Mouse (Mus musculus) midbrain, embryonic 13.5 days (tissue): ENCODE data around the gene Suv39h2. TPM values are rescaled to one million over a fixed set of nuclear protein-coding genes. Genes with fewer than 3 reads are reported as not detected.
A peak's percentile ranks its signal among the peaks of the same experiment; 100 is the strongest.

Experiments
- ATAC-seq: fragments of 200-750 bp; cut with Nextera tagmentation; 2 replicates; pipeline ENCODE4 v1.8.0; 2017; ENCODE audit warnings: mild to moderate bottlenecking, moderate TSS enrichment, moderate library complexity
- H3K27ac ChIP-seq: fragments of 300-500 bp; sonication (generic); 2 replicates; pipeline ENCODE4 v1.5.1; 2015; ENCODE audit warnings: inconsistent platforms, mild to moderate bottlenecking, moderate library complexity
- H3K27me3 ChIP-seq: fragments of 300-500 bp; sonication (generic); 2 replicates; pipeline ENCODE4 v1.6.1; 2015; ENCODE audit warnings: mild to moderate bottlenecking, inconsistent platforms
- H3K36me3 ChIP-seq: fragments of 300-500 bp; sonication (generic); 2 replicates; pipeline ENCODE4 v1.6.1; 2015; ENCODE audit warnings: mild to moderate bottlenecking, inconsistent platforms
- H3K4me1 ChIP-seq: fragments of 300-500 bp; sonication (generic); replicated peaks from 2 replicates; pipeline ENCODE4 v1.6.1; 2015; ENCODE audit warnings: inconsistent platforms
- H3K4me2 ChIP-seq: fragments of 300-500 bp; sonication (generic); replicated peaks from 2 replicates; pipeline ENCODE4 v1.6.1; 2015; ENCODE audit warnings: moderate library complexity, mild to moderate bottlenecking, inconsistent platforms
- H3K4me3 ChIP-seq: fragments of 300-500 bp; sonication (generic); replicated peaks from 2 replicates; pipeline ENCODE4 v1.5.1; 2015; ENCODE audit warnings: mild to moderate bottlenecking, inconsistent platforms
- H3K9ac ChIP-seq: fragments of 300-500 bp; sonication (generic); replicated peaks from 2 replicates; pipeline ENCODE4 v1.6.1; 2015; ENCODE audit warnings: mild to moderate bottlenecking, inconsistent platforms
- H3K9me3 ChIP-seq: fragments of 300-500 bp; sonication (generic); 2 replicates; pipeline ENCODE4 v1.6.1; 2016; ENCODE audit warnings: mild to moderate bottlenecking, inconsistent platforms
- WGBS: fragments of 180-500 bp; shearing (Covaris S2); methylation state at CpG from one replicate; pipeline ENCODE4 v1.1.7; 2015; 5-methylcytosine and 5-hydroxymethylcytosine counted together
- polyA plus RNA-seq: library from polyadenylated mRNA; unstranded; fragments of >200 nt; fragmentation: Nextera tagmentation; extraction: Ambion mirVana; gene quantifications from 2 replicates; pipeline ENCODE4 v1.2.1, GENCODE M21; 2015

The Suv39h2 gene
- polyA plus RNA-seq: 15.3 and 16.6 TPM in 2 replicates

GRCm38 (mm10) chr2:3474861-3475283, at the start of gene Suv39h2:
Suv39h2 (minus strand) TSS chr2:3475031.
- Histone ChIP-seq H3K9me3 (0 out of 2 replicates have a peak, but pooled peaks cover 5% of the 10 kb centered on the region), H3K9ac (peak within 1 kb of the TSS; percentile 81), H3K36me3 (peaks cover 12% of the 10 kb centered on the region), H3K27me3 (no peaks in the 10 kb centered on the region), H3K4me3 (peak within 1 kb of the TSS; percentile 95), H3K4me1 (peaks cover 15% of the 10 kb centered on the region), H3K27ac (peak within 1 kb of the TSS; percentile 90), H3K4me2 (peak within 1 kb of the TSS; percentile 56)
- peak; percentile 98 for ATAC-seq
- under 1% methylated on average over 37 of the region's 42 CpGs for WGBS

- no peaks in the 10 kb centered on the region for H3K27me3 ChIP-seq
- H3K9ac ChIP-seq: no peak overlapping the region
- no peak overlapping the region for H3K4me3 ChIP-seq
- H3K4me2 ChIP-seq: no peak overlapping the region
- H3K36me3 ChIP-seq: no peaks in the 10 kb centered on the region
- WGBS: 86% methylated on average over 4 of the region's 4 CpGs
- no peaks in the 10 kb centered on the region for H3K4me1 ChIP-seq
- no peaks in the 10 kb centered on the region for H3K9me3 ChIP-seq
- H3K27ac ChIP-seq: no peak overlapping the region
- ATAC-seq: no peak
These were observed 47.7 kb upstream of the Suv39h2 start for GRCm38 (mm10) chr2:3522558-3522957.

GRCm38 (mm10) chr2:3512552-3513454, 38.0 kb upstream of the Suv39h2 start, which contains the start of the genes Gm45902, Hspa14 and Cdnf:
Gm45902 (minus strand) TSS chr2:3512790.
Hspa14 (minus strand) TSS chr2:3512814.
Cdnf (plus strand) TSS chr2:3513030.
- no peaks in the 10 kb centered on the region for H3K27me3 ChIP-seq
- H3K4me2 ChIP-seq: peak within 1 kb of the TSS; percentile 83
- H3K9me3 ChIP-seq: peaks cover 3% of the 10 kb centered on the region; the same call in 1 of the 2 replicates
- peak within 1 kb of the TSS; percentile 80 for H3K4me3 ChIP-seq
- under 1% methylated on average over 60 of the region's 60 CpGs for WGBS
- peak within 1 kb of the TSS; percentile 85 for H3K27ac ChIP-seq
- H3K36me3 ChIP-seq: peaks cover 27% of the 10 kb centered on the region
- peak within 1 kb of the TSS; percentile 91 for H3K9ac ChIP-seq
- ATAC-seq: peak; percentile 100
- peaks cover 21% of the 10 kb centered on the region for H3K4me1 ChIP-seq

GRCm38 (mm10) chr2:3512076-3512475, 37.2 kb upstream of the Suv39h2 start:
- Histone ChIP-seq H3K27me3 (no peaks in the 10 kb centered on the region), H3K4me3 (peak overlapping the region; percentile 80), H3K4me2 (peak overlapping the region; percentile 83), H3K9ac (peak overlapping the region; percentile 91), H3K9me3 (peaks cover 3% of the 10 kb centered on the region; the same call in 1 of the 2 replicates), H3K36me3 (peaks cover 34% of the 10 kb centered on the region), H3K4me1 (peaks cover 21% of the 10 kb centered on the region), H3K27ac (peak overlapping the region; percentile 85)
- 2% methylated on average over 15 of the region's 15 CpGs for WGBS
- ATAC-seq: no peak

DNA sequence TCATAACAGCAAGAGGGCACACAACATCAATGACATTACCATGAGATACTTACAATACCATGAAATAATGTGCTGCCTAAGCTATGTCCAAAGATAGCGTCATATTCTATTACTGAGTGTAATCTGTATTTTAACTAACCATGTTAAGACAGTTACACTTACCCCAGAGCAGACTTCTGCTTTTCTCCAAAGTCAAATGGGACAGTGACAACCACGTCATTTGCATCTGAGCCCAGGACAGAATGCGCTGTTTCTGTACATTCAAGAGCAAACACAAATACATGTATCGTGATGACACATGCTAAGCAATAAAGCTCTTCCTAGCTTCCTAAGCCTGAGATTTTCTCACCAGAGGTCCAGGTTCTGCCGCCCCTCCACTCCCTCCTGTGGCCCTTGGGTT, 26.1 kb upstream of the Suv39h2 start:
- Histone ChIP-seq H3K36me3 (peaks cover 68% of the 10 kb centered on the region), H3K4me1 (no peaks in the 10 kb centered on the region), H3K27ac (no peak overlapping the region), H3K9me3 (no peaks in the 10 kb centered on the region), H3K4me3 (no peak overlapping the region), H3K9ac (no peak overlapping the region), H3K4me2 (no peak overlapping the region), H3K27me3 (no peaks in the 10 kb centered on the region)
- no peak for ATAC-seq
- 96% methylated on average over 5 of the region's 5 CpGs for WGBS

- Histone ChIP-seq H3K4me3 (no peak overlapping the region), H3K36me3 (peaks cover 66% of the 10 kb centered on the region), H3K4me1 (no peaks in the 10 kb centered on the region), H3K9me3 (no peaks in the 10 kb centered on the region), H3K27ac (no peak overlapping the region), H3K4me2 (no peak overlapping the region), H3K9ac (no peak overlapping the region), H3K27me3 (no peaks in the 10 kb centered on the region)
- ATAC-seq: no peak
- WGBS: 93% methylated on average over 6 of the region's 6 CpGs
These were observed 24.7 kb upstream of the Suv39h2 start for GRCm38 (mm10) chr2:3499543-3499942.

- Histone ChIP-seq H3K4me2 (no peak overlapping the region), H3K36me3 (peaks cover 79% of the 10 kb centered on the region), H3K27me3 (no peaks in the 10 kb centered on the region), H3K27ac (no peak overlapping the region), H3K4me1 (no peaks in the 10 kb centered on the region), H3K9ac (no peak overlapping the region), H3K9me3 (no peaks in the 10 kb centered on the region), H3K4me3 (no peak overlapping the region)
- no peak for ATAC-seq
- 94% methylated on average over 3 of the region's 3 CpGs for WGBS
These were observed 19.1 kb upstream of the Suv39h2 start for GRCm38 (mm10) chr2:3493833-3494409.

- Histone ChIP-seq H3K9me3 (no peaks in the 10 kb centered on the region), H3K9ac (no peak overlapping the region), H3K27ac (no peak overlapping the region), H3K4me1 (no peaks in the 10 kb centered on the region), H3K36me3 (peaks cover 49% of the 10 kb centered on the region), H3K27me3 (no peaks in the 10 kb centered on the region), H3K4me2 (no peak overlapping the region), H3K4me3 (no peak overlapping the region)
- ATAC-seq: no peak
- 55% methylated on average over 3 of the region's 3 CpGs for WGBS
These were observed 15.0 kb upstream of the Suv39h2 start for GRCm38 (mm10) chr2:3489816-3490215.

DNA sequence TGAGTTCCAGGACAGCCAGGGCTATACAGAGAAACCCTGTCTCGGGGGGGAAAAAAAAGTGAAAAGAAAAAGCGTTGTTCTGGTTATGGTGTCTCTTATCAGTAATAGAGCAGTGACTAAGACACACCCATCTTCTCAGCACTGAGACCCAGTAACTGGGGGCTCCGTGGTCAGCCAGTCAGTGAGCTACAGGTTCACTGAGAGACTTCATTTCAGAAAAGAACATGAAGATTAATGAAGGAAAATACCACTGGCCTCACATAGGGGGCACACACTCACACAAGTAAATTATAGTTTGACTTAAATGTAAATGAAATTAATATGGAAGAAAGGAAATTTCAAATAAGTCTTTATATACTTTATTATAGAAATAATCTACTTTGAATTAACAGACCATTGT, 5.4 kb upstream of the Suv39h2 start:
- Histone ChIP-seq H3K9ac (no peak overlapping the region), H3K36me3 (no peaks in the 10 kb centered on the region), H3K27ac (no peak overlapping the region), H3K4me1 (0 out of 2 replicates have a peak, but pooled peaks cover 5% of the 10 kb centered on the region), H3K4me3 (no peak overlapping the region), H3K9me3 (0 out of 2 replicates have a peak, but pooled peaks cover 5% of the 10 kb centered on the region), H3K27me3 (no peaks in the 10 kb centered on the region), H3K4me2 (no peak overlapping the region)
- ATAC-seq: no peak
- 89% methylated on average over 3 of the region's 3 CpGs for WGBS

DNA sequence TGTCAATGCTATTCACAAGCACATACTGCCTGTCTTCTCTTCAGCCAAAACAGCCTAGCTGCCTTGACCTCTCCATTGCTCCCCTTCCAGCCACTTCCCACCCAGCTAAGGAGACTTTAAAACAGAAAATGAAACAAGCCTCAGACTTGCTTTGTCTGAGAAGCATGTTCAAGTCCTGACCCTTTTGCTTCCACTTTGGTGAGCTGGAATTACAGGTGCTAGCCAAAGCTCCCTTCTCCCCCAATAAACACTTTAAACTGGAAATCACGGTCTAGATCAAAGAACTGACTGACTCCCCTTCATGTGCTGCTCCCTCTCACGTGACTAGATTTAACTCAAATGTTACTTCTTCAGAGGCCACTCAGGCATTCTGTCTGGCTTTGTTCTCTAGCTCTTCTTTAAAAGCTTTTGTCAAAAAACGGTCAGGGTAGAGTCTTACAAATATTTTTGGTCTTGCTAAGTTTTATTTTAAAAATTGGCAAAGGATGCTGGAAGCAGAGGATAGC, 968 bp upstream of the Suv39h2 start:
- H3K9ac ChIP-seq: no peak overlapping the region
- peaks cover 15% of the 10 kb centered on the region for H3K4me1 ChIP-seq
- H3K4me2 ChIP-seq: peak overlapping the region; percentile 56
- 53% methylated on average over 3 of the region's 3 CpGs for WGBS
- H3K9me3 ChIP-seq: 0 out of 2 replicates have a peak, but pooled peaks cover 5% of the 10 kb centered on the region
- no peaks in the 10 kb centered on the region for H3K27me3 ChIP-seq
- H3K4me3 ChIP-seq: peak overlapping the region; percentile 95; the same call in 1 of the 2 replicates
- peak overlapping the region; percentile 75 for H3K27ac ChIP-seq
- no peak for ATAC-seq
- 0 out of 2 replicates have a peak, but pooled peaks cover 6% of the 10 kb centered on the region for H3K36me3 ChIP-seq

DNA sequence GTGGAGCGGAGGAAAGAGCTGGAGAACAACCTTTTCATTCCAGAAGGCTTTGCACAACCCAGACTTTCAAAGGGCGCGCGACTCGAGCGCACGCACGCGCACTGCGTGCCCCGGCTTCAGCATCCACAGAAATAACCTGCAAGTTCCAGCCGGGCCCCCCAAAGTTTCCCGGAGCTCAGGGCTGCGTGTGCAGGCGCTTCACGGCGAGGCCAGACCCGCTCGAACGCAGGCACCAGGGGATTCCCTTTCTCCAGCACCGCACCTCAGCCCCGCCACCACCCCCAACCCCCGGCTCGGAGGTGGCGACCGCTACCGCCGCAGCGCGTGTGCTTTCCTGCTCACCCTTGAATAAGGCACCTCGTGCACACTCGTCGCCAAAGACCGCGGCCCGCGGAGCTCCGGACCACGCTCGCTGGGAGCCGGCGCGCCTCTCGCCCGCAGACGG, 448 bp downstream of the Suv39h2 start:
- Histone ChIP-seq H3K9me3 (0 out of 2 replicates have a peak, but pooled peaks cover 3% of the 10 kb centered on the region), H3K4me1 (peaks cover 15% of the 10 kb centered on the region), H3K4me2 (peak overlapping the region; percentile 56), H3K36me3 (peaks cover 12% of the 10 kb centered on the region), H3K9ac (peak overlapping the region; percentile 81), H3K4me3 (peak overlapping the region; percentile 95), H3K27ac (peak overlapping the region; percentile 90), H3K27me3 (no peaks in the 10 kb centered on the region)
- no peak; the same call in 1 of the 2 replicates for ATAC-seq
- under 1% methylated on average over 43 of the region's 46 CpGs for WGBS
